Mouse (Mus musculus) liver, embryonic 15.5 days (tissue): ENCODE measurements around the gene Il1rl1. TPM values are rescaled to one million over a fixed set of nuclear protein-coding genes. Genes with fewer than 3 reads are reported as not detected.

Experiments
- ATAC-seq: fragments of 200-750 bp; cut with Nextera tagmentation; 2 replicates; pipeline ENCODE4 v1.8.0; 2017; ENCODE audit warnings: moderate number of reproducible peaks, mild to moderate bottlenecking, moderate library complexity; ENCODE audit not compliant: insufficient read depth
- H3K27ac ChIP-seq: fragments of 300-500 bp; sonication (generic); replicated peaks from 2 replicates; pipeline ENCODE4 v1.5.1; 2015; ENCODE audit warnings: mild to moderate bottlenecking, inconsistent platforms
- H3K27me3 ChIP-seq: fragments of 300-500 bp; sonication (generic); 2 replicates; pipeline ENCODE4 v1.6.1; 2015; ENCODE audit warnings: mild to moderate bottlenecking, inconsistent platforms
- H3K36me3 ChIP-seq: fragments of 300-500 bp; sonication (generic); replicated peaks from 2 replicates; pipeline ENCODE4 v1.6.1; 2015; ENCODE audit warnings: moderate library complexity, mild to moderate bottlenecking, inconsistent platforms
- H3K4me1 ChIP-seq: fragments of 300-500 bp; sonication (generic); replicated peaks from 2 replicates; pipeline ENCODE4 v1.6.1; 2015; ENCODE audit warnings: inconsistent platforms
- H3K4me2 ChIP-seq: fragments of 300-500 bp; sonication (generic); 2 replicates; pipeline ENCODE4 v1.6.1; 2015; ENCODE audit warnings: moderate library complexity, mild to moderate bottlenecking, inconsistent platforms
- H3K4me3 ChIP-seq: fragments of 300-500 bp; sonication (generic); replicated peaks from 2 replicates; pipeline ENCODE4 v1.5.1; 2015; ENCODE audit warnings: mild to moderate bottlenecking, inconsistent platforms
- H3K9ac ChIP-seq: fragments of 300-500 bp; sonication (generic); 2 replicates; pipeline ENCODE4 v1.6.1; 2015; ENCODE audit warnings: moderate library complexity, mild to moderate bottlenecking, inconsistent platforms
- H3K9me3 ChIP-seq: fragments of 300-500 bp; sonication (generic); replicated peaks from 2 replicates; pipeline ENCODE4 v1.6.1; 2016; ENCODE audit warnings: inconsistent platforms
- WGBS: fragments of 180-500 bp; shearing (Covaris S2); methylation state at CpG from one replicate; pipeline ENCODE4 v1.1.7; 2015; ENCODE audit warnings: mixed read lengths; ENCODE audit not compliant: insufficient replicate concordance; 5-methylcytosine and 5-hydroxymethylcytosine counted together
- polyA plus RNA-seq: library from polyadenylated mRNA; unstranded; fragments of >200 nt; fragmentation: Nextera tagmentation; extraction: Ambion mirVana; gene quantifications from 2 replicates; pipeline ENCODE4 v1.2.1, GENCODE M21; 2015

Il1rl1 gene
- polyA plus RNA-seq, 1 experiment from 2014 or later = 4.7 TPM

DNA sequence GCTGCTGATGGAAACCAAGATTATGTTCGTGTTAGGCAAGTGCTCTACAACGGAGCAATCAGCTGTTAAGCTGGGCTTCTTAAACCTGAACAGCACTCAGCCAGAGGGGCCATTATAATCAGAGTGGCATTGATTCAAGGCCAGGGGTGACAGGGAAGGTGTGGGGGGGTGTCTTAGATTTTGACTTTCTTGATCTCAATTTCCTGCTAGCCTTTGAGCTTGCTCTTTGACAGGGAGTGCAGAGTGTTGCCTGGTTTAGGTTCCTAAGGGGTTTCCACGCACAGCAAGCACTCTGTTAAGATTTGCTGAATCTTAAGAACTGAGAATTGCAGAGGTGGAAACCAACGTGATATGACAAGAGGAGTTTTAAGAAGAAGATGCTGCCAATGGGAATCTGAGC lies 47.4 kb downstream of the Il1rl1 start:
- Histone ChIP-seq H3K4me3 (no peak overlapping the region), H3K9ac (no peak overlapping the region), H3K9me3 (no peaks in the 10 kb centered on the region), H3K36me3 (no peaks in the 10 kb centered on the region), H3K4me2 (no peak overlapping the region), H3K27me3 (no peaks in the 10 kb centered on the region), H3K4me1 (no peaks in the 10 kb centered on the region), H3K27ac (no peak overlapping the region)
- WGBS = 29% methylated on average over 4 of the region's 4 CpGs
- no peak for ATAC-seq

DNA sequence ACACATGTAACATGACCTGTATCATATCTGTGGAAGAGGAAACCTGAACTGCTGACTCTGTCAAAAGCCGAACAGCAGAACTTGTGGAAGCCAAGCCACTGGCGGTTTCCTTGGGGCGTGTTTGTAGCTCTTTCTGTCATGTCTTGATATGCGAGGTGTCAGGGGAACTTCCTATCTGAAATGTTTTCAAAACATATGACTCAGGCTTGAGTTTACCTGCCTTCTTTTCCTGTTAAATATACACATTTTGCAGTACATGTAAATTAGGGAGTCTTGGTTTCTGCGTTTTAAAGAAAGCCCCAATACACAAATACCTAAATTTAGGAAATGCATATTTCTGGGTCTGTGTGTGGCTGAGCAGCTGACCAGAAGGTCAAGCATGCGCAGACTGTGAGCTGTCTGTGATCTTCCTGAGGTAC lies 50.1 kb downstream of the Il1rl1 start:
- Histone ChIP-seq H3K27me3 (no peaks in the 10 kb centered on the region), H3K9me3 (no peaks in the 10 kb centered on the region), H3K4me2 (no peak overlapping the region), H3K4me1 (no peaks in the 10 kb centered on the region), H3K27ac (no peak overlapping the region), H3K4me3 (no peak overlapping the region), H3K9ac (no peak overlapping the region), H3K36me3 (no peaks in the 10 kb centered on the region)
- no peak for ATAC-seq
- 28% methylated on average over 6 of the region's 6 CpGs for WGBS

DNA sequence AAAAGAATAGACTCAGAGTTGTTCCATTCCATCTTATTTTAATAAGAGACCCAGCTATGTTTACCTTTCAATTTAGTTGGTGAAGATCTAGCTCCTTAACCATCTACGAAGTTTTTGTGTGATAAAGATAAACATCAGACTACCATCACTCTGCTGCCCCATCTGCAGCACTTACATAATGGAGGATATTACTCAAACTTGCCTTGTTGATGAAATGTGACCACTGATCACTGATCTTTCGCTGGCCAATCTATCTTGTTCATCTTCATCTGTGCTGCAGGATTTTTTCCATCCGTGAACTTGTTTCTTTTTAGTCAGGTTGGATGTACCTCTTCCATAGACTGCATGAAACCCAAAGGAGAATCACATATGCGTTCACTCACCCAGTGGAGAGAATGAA lies 65.2 kb downstream of the Il1rl1 start:
- Histone ChIP-seq H3K4me3 (no peak overlapping the region), H3K9me3 (no peaks in the 10 kb centered on the region), H3K4me1 (no peaks in the 10 kb centered on the region), H3K27ac (no peak overlapping the region), H3K36me3 (no peaks in the 10 kb centered on the region), H3K4me2 (no peak overlapping the region), H3K9ac (no peak overlapping the region), H3K27me3 (no peaks in the 10 kb centered on the region)
- ATAC-seq = no peak
- 60% methylated on average over 4 of the region's 4 CpGs for WGBS

DNA sequence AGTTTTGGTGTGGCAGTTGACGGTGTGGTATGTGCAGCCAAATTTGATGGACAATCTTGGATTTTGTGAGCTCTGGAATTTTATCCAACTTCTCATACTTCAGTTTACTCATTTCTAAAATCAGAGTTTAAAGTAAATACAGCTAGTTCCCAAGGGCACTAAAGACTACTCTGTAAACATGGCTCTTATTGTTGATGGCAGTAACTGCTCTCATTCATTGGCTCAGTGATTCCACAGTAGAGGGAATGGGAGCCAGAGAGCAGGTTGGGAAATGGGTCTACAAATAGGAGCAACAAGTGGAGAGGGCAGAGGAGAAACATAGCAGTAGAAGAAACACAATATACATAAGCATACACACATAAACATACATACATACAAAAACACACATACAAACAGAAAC lies 70.3 kb downstream of the Il1rl1 start:
- H3K4me1 ChIP-seq = no peaks in the 10 kb centered on the region
- no peaks in the 10 kb centered on the region for H3K9me3 ChIP-seq
- ATAC-seq = no peak
- H3K27me3 ChIP-seq = no peaks in the 10 kb centered on the region
- H3K9ac ChIP-seq = no peak overlapping the region
- WGBS = 78% methylated on average over 1 of the region's 1 CpGs
- no peaks in the 10 kb centered on the region for H3K36me3 ChIP-seq
- no peak overlapping the region for H3K4me3 ChIP-seq
- no peak overlapping the region for H3K27ac ChIP-seq
- H3K4me2 ChIP-seq = no peak overlapping the region

DNA sequence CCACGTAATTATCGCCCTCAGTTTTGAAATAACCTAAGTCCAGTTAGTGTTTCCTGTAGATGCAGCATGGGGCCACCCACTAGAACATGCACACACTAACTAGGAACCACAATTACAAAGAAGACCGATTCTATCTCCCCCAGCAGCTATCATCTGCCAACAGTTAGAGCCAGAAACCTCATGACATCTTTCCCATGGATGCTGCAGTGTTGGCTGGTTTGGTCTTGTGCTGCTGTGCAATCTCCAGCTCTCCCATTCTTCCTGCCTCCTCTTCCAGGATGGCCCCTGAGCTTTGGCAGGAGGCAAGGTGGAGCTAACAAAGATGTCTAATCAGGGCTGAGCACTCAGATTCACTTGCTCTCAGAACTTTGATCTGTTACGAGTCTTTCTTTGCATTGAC lies 71.8 kb downstream of the Il1rl1 start:
- H3K4me2 ChIP-seq = no peak overlapping the region
- 12% methylated on average over 4 of the region's 4 CpGs for WGBS
- no peak overlapping the region; the same call in 1 of the 2 replicates for H3K27ac ChIP-seq
- H3K9ac ChIP-seq = no peak overlapping the region
- H3K4me1 ChIP-seq = no peaks in the 10 kb centered on the region
- no peaks in the 10 kb centered on the region for H3K27me3 ChIP-seq
- H3K9me3 ChIP-seq = no peaks in the 10 kb centered on the region
- H3K36me3 ChIP-seq = no peaks in the 10 kb centered on the region
- H3K4me3 ChIP-seq = no peak overlapping the region
- no peak for ATAC-seq

DNA sequence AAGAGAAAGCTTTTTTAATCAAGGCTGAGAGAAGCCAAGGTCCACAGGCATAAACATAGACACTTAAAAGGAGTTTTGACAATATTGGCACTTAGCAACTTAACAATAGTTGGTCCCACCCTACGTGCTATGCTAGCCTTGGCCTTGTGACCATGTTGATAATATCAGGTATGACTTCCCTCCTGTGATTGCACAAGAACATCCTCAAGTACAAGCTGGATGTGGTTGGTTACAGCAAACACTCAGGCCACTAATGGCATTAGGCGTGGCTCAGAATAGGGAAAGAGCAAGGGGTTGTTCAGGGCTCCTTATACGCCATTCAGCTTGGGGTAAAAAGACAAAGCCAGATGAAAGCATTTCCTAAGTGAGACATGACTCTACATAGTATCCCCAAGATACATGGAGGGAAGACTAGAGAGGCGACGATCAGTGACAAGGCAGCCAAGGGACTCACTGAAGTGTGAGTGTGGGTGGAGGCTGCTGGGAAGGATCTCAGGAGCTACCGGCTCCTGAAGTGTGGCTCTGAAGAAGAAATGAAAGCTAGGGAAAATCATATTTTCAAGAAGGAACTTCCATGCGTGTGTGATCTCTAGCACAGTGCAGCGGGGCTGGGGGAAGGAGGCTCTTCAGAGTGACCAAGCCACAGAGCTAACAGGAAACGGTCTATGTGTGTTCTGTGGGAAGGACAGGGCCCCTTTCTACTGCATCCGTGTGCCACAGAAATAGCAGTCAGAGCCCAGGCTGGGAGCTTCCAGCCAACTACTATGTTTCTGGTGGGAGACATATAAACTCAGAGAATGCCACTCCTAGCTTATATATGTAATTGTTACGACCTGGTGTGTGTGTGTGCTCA lies 72.4 kb downstream of the Il1rl1 start:
- ATAC-seq = peak; percentile 12; the same call in 1 of the 2 replicates
- Histone ChIP-seq H3K27me3 (no peaks in the 10 kb centered on the region), H3K4me2 (peak overlapping the region; percentile 23; the same call in 1 of the 2 replicates), H3K4me3 (no peak overlapping the region), H3K27ac (peak overlapping the region; percentile 53), H3K9ac (no peak overlapping the region), H3K36me3 (no peaks in the 10 kb centered on the region), H3K9me3 (no peaks in the 10 kb centered on the region), H3K4me1 (no peaks in the 10 kb centered on the region)
- WGBS = 26% methylated on average over 11 of the region's 11 CpGs

DNA sequence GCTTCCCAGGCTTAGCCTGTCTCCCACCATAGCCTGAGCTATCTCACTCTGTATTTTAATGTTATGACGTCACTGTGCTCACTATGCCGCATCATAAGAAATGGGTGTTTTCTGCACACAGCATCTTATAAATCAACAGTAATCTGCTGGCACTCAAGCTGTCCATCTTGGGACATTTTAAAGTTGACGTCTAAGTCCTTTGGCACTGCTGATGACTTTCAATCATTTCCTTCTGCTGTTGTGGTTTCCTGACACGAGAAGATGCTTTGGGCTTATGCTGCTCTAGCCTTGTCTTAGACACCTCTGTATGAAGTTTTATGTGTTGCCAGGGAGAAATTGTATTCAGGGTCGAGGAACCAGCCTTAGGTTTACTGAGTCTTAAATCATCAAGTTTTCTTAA lies 75.2 kb downstream of the Il1rl1 start:
- Histone ChIP-seq H3K36me3 (no peaks in the 10 kb centered on the region), H3K27ac (no peak overlapping the region), H3K4me1 (no peaks in the 10 kb centered on the region), H3K4me3 (no peak overlapping the region), H3K27me3 (no peaks in the 10 kb centered on the region), H3K9me3 (no peaks in the 10 kb centered on the region), H3K4me2 (no peak overlapping the region), H3K9ac (no peak overlapping the region)
- no peak for ATAC-seq
- 21% methylated on average over 5 of the region's 5 CpGs for WGBS

Other genes with a start within 250 kb of the Il1rl1 start
- 7.5 TPM in 2 replicates for gene Il1r1, start 204.5 kb upstream of the Il1rl1 start, polyA plus RNA-seq
- 1.1 and 1.5 TPM in 2 replicates for gene Il1rl2, start 105.0 kb upstream of the Il1rl1 start, polyA plus RNA-seq
- 0.08 and 0.10 TPM in 2 replicates for gene Il18r1, start 36.0 kb downstream of the Il1rl1 start, polyA plus RNA-seq
- gene Il18rap, start 85.8 kb downstream of the Il1rl1 start, polyA plus RNA-seq = 1.3 and 1.6 TPM in 2 replicates
- not detected in 2 replicates for gene Slc9a4, start 150.5 kb downstream of the Il1rl1 start, polyA plus RNA-seq